Mouse (Mus musculus): ENCODE results near the gene Wdr48. TPM values are rescaled to one million over a fixed set of nuclear protein-coding genes. Genes with fewer than 3 reads are reported as not detected.

The Wdr48 gene
- polyA plus RNA-seq, 1 experiment from 2014 or later = 53.4 TPM

DNA sequence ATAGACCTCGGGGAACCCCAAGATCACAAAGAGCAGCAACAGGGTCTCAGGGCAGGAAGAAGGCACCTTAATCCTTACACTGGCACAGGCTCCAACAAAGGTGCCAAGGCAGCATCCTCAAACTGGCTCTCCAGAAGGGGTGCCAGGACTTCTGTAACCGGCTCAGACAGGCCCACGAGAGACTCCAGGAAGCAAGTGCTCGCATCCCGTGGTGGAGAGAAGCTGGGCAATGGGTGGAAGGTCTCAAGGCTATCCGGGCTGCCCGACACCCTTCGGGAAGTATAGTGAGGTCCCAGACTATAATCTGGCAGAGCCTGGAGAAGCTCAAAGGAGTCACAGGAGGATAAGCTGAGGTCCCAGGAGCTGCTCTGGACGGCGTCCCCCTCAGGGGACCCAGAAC, 77.5 kb downstream of the Wdr48 start:
- Histone ChIP-seq H3K9me3 (ENCODE audit: control insufficient read depth, low read length) (no peaks in the 10 kb centered on the region), H3K4me2 (ENCODE audit: low read depth, low read length) (no peak overlapping the region), H3K27ac (ENCODE audit: low read length) (no peak overlapping the region), H3K27me3 (ENCODE audit: control insufficient read depth, insufficient read depth, low read depth, low read length) (no peaks in the 10 kb centered on the region), H3K4me1 (replicated peaks; ENCODE audit: control insufficient read depth, insufficient read depth, low read length) (peaks cover 26% of the 10 kb centered on the region), H3K4me3 (ENCODE audit: low read length) (no peak overlapping the region), H3K9ac (ENCODE audit: low read length) (no peak overlapping the region), H3K36me3 (ENCODE audit: control insufficient read depth, insufficient read depth, low read length) (peaks cover 30% of the 10 kb centered on the region)
- WGBS = 92% methylated on average over 10 of the region's 10 CpGs
- no peak for ATAC-seq (ENCODE audit: low read depth)

DNA sequence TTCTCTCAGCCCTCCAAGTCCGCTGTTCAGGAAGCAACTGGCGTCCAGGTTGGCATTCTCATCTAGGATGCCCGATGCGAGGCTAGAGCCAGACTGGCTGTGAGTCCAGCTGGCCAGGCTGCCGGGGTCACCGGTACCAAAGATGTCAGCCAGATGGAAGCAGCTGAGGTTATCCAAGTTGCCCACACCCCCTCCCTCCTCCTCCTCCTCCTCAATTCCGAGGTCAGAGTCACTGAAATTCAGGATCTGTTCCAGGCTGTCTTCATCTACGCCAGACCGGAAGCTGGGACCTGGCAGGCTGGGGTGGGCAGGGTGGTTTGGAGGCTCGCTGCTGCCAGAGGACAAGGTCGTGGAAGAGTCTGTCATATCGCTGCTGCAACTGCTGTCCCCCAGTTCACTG, 77.9 kb downstream of the Wdr48 start:
- 78% methylated on average over 12 of the region's 12 CpGs for WGBS
- ATAC-seq (ENCODE audit: low read depth) = no peak

DNA sequence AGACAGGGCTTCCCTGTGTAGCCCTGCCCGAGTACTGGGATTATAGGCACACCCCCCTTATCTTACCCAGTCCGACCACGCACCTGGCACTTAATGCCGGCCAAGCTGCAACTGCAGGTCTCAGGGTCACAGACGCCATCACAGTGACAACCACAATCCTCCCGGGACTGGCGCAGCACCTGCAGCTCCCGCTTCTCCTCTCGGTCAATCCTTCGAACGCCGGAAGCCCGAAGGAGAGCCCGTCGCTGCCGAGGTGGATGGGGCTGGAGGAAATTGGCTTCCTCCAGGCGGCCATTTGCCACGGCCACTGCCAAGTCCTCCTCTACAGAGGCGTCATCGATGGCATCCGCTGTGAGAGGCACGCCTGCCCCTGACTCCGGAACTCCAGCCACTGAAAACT, 78.6 kb downstream of the Wdr48 start:
- no peak overlapping the region for H3K4me3 ChIP-seq (ENCODE audit: low read length)
- no peak overlapping the region for H3K27ac ChIP-seq (ENCODE audit: low read length)
- H3K36me3 ChIP-seq (ENCODE audit: control insufficient read depth, insufficient read depth, low read length) = peaks cover 30% of the 10 kb centered on the region
- no peak for ATAC-seq (ENCODE audit: low read depth)
- H3K9ac ChIP-seq (ENCODE audit: low read length) = no peak overlapping the region
- no peaks in the 10 kb centered on the region for H3K9me3 ChIP-seq (ENCODE audit: control insufficient read depth, low read length)
- 86% methylated on average over 23 of the region's 23 CpGs for WGBS
- no peak overlapping the region for H3K4me2 ChIP-seq (ENCODE audit: low read depth, low read length)
- H3K4me1 ChIP-seq (replicated peaks; ENCODE audit: control insufficient read depth, insufficient read depth, low read length) = peaks cover 37% of the 10 kb centered on the region
- H3K27me3 ChIP-seq (ENCODE audit: control insufficient read depth, insufficient read depth, low read depth, low read length) = no peaks in the 10 kb centered on the region

More for the DNA sequence above, 77.9 kb downstream of the Wdr48 start:
- Histone ChIP-seq H3K27ac (ENCODE audit: low read length) (no peak overlapping the region), H3K9ac (ENCODE audit: low read length) (no peak overlapping the region), H3K9me3 (ENCODE audit: control insufficient read depth, low read length) (no peaks in the 10 kb centered on the region), H3K4me3 (ENCODE audit: low read length) (no peak overlapping the region), H3K27me3 (ENCODE audit: control insufficient read depth, insufficient read depth, low read depth, low read length) (no peaks in the 10 kb centered on the region), H3K36me3 (ENCODE audit: control insufficient read depth, insufficient read depth, low read length) (peaks cover 30% of the 10 kb centered on the region), H3K4me2 (ENCODE audit: low read depth, low read length) (no peak overlapping the region), H3K4me1 (replicated peaks; ENCODE audit: control insufficient read depth, insufficient read depth, low read length) (peaks cover 30% of the 10 kb centered on the region)

DNA sequence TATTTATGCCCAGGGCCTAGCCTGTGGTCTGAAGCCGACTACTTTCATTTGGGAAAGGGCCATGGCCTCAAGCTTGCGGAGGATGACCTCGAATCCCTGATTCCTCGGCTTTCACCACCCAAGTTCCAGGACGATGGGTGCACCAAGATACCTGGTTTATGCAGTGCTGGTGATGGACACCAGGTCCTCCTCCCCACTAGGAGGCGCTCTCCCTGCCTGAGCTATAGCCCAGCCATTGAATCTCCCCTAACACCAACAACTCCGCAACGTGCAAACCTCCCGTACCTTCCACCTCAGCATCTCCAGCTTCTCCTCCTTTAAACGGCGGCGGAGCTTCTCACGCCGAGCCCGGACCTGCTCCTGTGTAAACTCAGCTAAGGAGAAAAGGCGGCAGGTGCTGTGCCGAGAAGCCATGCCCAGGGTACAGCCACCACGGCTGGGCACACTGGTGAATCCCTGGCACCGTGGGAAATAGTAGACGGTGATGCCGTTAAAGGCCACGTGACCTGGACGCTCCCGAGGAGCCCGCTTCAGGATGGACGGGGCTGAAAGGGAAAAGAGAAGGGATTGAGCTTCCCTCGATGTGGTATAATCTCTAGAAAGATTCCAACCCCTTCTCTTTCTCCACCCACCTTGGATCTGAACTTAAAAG, 79.3 kb downstream of the Wdr48 start:
- ATAC-seq (ENCODE audit: low read depth) = no peak
- Histone ChIP-seq H3K9me3 (ENCODE audit: control insufficient read depth, low read length) (no peaks in the 10 kb centered on the region), H3K4me1 (replicated peaks; ENCODE audit: control insufficient read depth, insufficient read depth, low read length) (peaks cover 44% of the 10 kb centered on the region), H3K27ac (ENCODE audit: low read length) (no peak overlapping the region), H3K36me3 (ENCODE audit: control insufficient read depth, insufficient read depth, low read length) (peaks cover 30% of the 10 kb centered on the region), H3K27me3 (ENCODE audit: control insufficient read depth, insufficient read depth, low read depth, low read length) (no peaks in the 10 kb centered on the region), H3K4me2 (ENCODE audit: low read depth, low read length) (no peak overlapping the region), H3K4me3 (ENCODE audit: low read length) (no peak overlapping the region), H3K9ac (ENCODE audit: low read length) (no peak overlapping the region)
- 91% methylated on average over 27 of the region's 27 CpGs for WGBS

DNA sequence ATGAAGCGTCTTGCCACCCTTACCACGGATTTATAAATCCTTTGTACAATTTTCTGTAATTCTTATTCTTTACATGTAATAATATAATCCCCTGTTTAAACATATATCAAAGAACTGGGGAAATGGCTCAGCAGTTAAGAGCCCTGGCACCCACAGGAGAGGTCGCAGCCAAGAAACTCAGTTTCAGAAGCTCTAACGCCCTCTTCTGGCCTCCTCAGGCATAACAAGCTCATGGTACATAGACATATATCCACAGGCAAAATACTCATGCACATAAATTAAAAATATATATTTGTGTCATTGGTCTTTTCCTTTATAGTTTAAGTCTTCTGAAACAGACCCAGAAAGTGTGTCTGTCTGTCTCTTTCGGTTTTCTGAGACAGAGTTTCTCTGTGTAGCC, 79.9 kb downstream of the Wdr48 start:
- H3K27me3 ChIP-seq (ENCODE audit: control insufficient read depth, insufficient read depth, low read depth, low read length) = no peaks in the 10 kb centered on the region
- no peak overlapping the region for H3K4me3 ChIP-seq (ENCODE audit: low read length)
- H3K9me3 ChIP-seq (ENCODE audit: control insufficient read depth, low read length) = no peaks in the 10 kb centered on the region
- H3K4me1 ChIP-seq (replicated peaks; ENCODE audit: control insufficient read depth, insufficient read depth, low read length) = peaks cover 50% of the 10 kb centered on the region
- no peak overlapping the region for H3K27ac ChIP-seq (ENCODE audit: low read length)
- 76% methylated on average over 5 of the region's 5 CpGs for WGBS
- H3K4me2 ChIP-seq (ENCODE audit: low read depth, low read length) = no peak overlapping the region
- H3K9ac ChIP-seq (ENCODE audit: low read length) = no peak overlapping the region
- H3K36me3 ChIP-seq (ENCODE audit: control insufficient read depth, insufficient read depth, low read length) = peaks cover 30% of the 10 kb centered on the region
- no peak for ATAC-seq (ENCODE audit: low read depth)

DNA sequence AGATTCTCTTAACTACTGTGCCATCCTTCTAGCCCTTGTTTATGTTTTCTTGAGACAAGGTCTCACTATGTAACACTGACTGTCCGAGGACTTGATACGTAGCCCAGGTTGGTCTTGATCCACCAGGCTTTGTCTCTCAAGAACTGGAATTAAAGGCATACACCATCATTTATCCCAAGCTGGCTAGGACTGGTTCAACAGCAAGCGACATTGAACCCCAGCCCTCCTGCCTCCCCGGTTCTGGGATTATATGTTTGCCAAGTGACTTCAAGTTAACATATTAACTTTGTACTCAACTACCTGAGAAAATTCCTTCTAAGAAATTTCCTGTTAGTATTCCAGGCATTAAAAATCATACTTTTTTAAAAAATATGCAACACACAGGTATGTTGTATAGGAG, 80.6 kb downstream of the Wdr48 start:
- no peak for ATAC-seq (ENCODE audit: low read depth)
- Histone ChIP-seq H3K27me3 (ENCODE audit: control insufficient read depth, insufficient read depth, low read depth, low read length) (no peaks in the 10 kb centered on the region), H3K27ac (ENCODE audit: low read length) (no peak overlapping the region), H3K4me1 (replicated peaks; ENCODE audit: control insufficient read depth, insufficient read depth, low read length) (peaks cover 50% of the 10 kb centered on the region), H3K9ac (ENCODE audit: low read length) (no peak overlapping the region), H3K36me3 (ENCODE audit: control insufficient read depth, insufficient read depth, low read length) (peaks cover 30% of the 10 kb centered on the region), H3K4me2 (ENCODE audit: low read depth, low read length) (no peak overlapping the region), H3K4me3 (ENCODE audit: low read length) (no peak overlapping the region), H3K9me3 (ENCODE audit: control insufficient read depth, low read length) (no peaks in the 10 kb centered on the region)
- WGBS = 73% methylated on average over 4 of the region's 4 CpGs

Other genes with a start within 250 kb of the Wdr48 start
- 0.06 and 0.11 TPM in 2 replicates for gene Scn10a, start 175.6 kb upstream of the Wdr48 start, polyA plus RNA-seq (2015; fragmentation: Nextera tagmentation; extraction: Ambion mirVana)
- gene Scn11a, start 69.4 kb upstream of the Wdr48 start, polyA plus RNA-seq (2015; fragmentation: Nextera tagmentation; extraction: Ambion mirVana) = 0.04 TPM in 1 of 2 replicates, not detected in the other
- 29.8 and 35.7 TPM in 2 replicates for gene Gorasp1, start 42.7 kb downstream of the Wdr48 start, polyA plus RNA-seq (2015; fragmentation: Nextera tagmentation; extraction: Ambion mirVana)
- 1.3 and 2.1 TPM in 2 replicates for gene Ttc21a, start 42.7 kb downstream of the Wdr48 start, polyA plus RNA-seq (2015; fragmentation: Nextera tagmentation; extraction: Ambion mirVana)
- gene Csrnp1, start 89.8 kb downstream of the Wdr48 start, polyA plus RNA-seq (2015; fragmentation: Nextera tagmentation; extraction: Ambion mirVana) = 9.6 and 9.8 TPM in 2 replicates
- gene Xirp1, start 128.7 kb downstream of the Wdr48 start, polyA plus RNA-seq (2015; fragmentation: Nextera tagmentation; extraction: Ambion mirVana) = 1.3 and 1.6 TPM in 2 replicates
- gene Cx3cr1, start 175.0 kb downstream of the Wdr48 start, polyA plus RNA-seq (2015; fragmentation: Nextera tagmentation; extraction: Ambion mirVana) = 8.9 and 9.2 TPM in 2 replicates
- 0.38 and 0.72 TPM in 2 replicates for gene Ccr8, start 197.2 kb downstream of the Wdr48 start, polyA plus RNA-seq (2015; fragmentation: Nextera tagmentation; extraction: Ambion mirVana)
- 29.8 and 29.9 TPM in 2 replicates for gene Slc25a38, start 215.5 kb downstream of the Wdr48 start, polyA plus RNA-seq (2015; fragmentation: Nextera tagmentation; extraction: Ambion mirVana)
- gene Rpsa, start 232.8 kb downstream of the Wdr48 start, polyA plus RNA-seq (2015; fragmentation: Nextera tagmentation; extraction: Ambion mirVana) = 1,386 and 1,480 TPM in 2 replicates

Data from lung, embryonic 16.5 days (tissue).